Mouse (Mus musculus): ENCODE data around the gene Ski. TPM values are rescaled to one million over a fixed set of nuclear protein-coding genes. Genes with fewer than 3 reads are reported as not detected.

Gene Ski
- total RNA-seq, 2 experiments from 2014 or later = 48.6 to 50.2 TPM

- peak in 1 of 2 experiments; percentile 54 for DNase-seq
These were observed 7.2 kb downstream of the Ski start for GRCm38 (mm10) chr4:155215203-155215602.

- no peak for DNase-seq
These were observed 7.6 kb downstream of the Ski start for GRCm38 (mm10) chr4:155214793-155215192.

GRCm38 (mm10) chr4:155214188-155214587, 8.2 kb downstream of the Ski start:
- DNase-seq = no peak

GRCm38 (mm10) chr4:155213752-155214054, 8.7 kb downstream of the Ski start:
- DNase-seq = no peak

GRCm38 (mm10) chr4:155213052-155213751, 9.2 kb downstream of the Ski start:
- no peak for DNase-seq

- DNase-seq = no peak
These were observed 12.9 kb downstream of the Ski start for GRCm38 (mm10) chr4:155209494-155209893.

GRCm38 (mm10) chr4:155209079-155209478, 13.3 kb downstream of the Ski start:
- no peak for DNase-seq

GRCm38 (mm10) chr4:155208613-155209012, 13.8 kb downstream of the Ski start:
- no peak for DNase-seq

GRCm38 (mm10) chr4:155207841-155208240, 14.6 kb downstream of the Ski start:
- DNase-seq = no peak

- no peak for DNase-seq
These were observed 15.9 kb downstream of the Ski start for GRCm38 (mm10) chr4:155206498-155206897.

- DNase-seq = no peak
These were observed 16.5 kb downstream of the Ski start for GRCm38 (mm10) chr4:155205919-155206318.

GRCm38 (mm10) chr4:155201764-155202163, 20.6 kb downstream of the Ski start:
- no peak for DNase-seq

- peak in 1 of 2 experiments; percentile 63 for DNase-seq
These were observed 21.5 kb downstream of the Ski start for GRCm38 (mm10) chr4:155200861-155201390.

GRCm38 (mm10) chr4:155197726-155198125, 24.7 kb downstream of the Ski start:
- DNase-seq = peak; percentile 50 to 53

- no peak for DNase-seq
These were observed 27.2 kb downstream of the Ski start for GRCm38 (mm10) chr4:155195204-155195603.

GRCm38 (mm10) chr4:155190275-155190674, 32.1 kb downstream of the Ski start:
- no peak for DNase-seq

- DNase-seq = peak; percentile 51 to 60
These were observed 32.7 kb downstream of the Ski start for GRCm38 (mm10) chr4:155189711-155190139.

GRCm38 (mm10) chr4:155188803-155189202, 33.6 kb downstream of the Ski start:
- no peak for DNase-seq

- DNase-seq = no peak
These were observed 34.1 kb downstream of the Ski start for GRCm38 (mm10) chr4:155188341-155188740.

- DNase-seq = peak; percentile 56 to 76
These were observed 35.2 kb downstream of the Ski start for GRCm38 (mm10) chr4:155187192-155187674.

GRCm38 (mm10) chr4:155185845-155186244, 36.5 kb downstream of the Ski start:
- no peak for DNase-seq

- DNase-seq = no peak
These were observed 37.9 kb downstream of the Ski start for GRCm38 (mm10) chr4:155184248-155185070.

- DNase-seq = no peak
These were observed 39.2 kb downstream of the Ski start for GRCm38 (mm10) chr4:155183201-155183600.
